Mouse (Mus musculus) liver, embryonic 15.5 days (tissue): ENCODE measurements at regions not wholly inside any gene's neighbourhood (a gene's known extent, or its start where the extent isn't known, plus 50 kb on each side); places are given as distances from the start of the nearest gene placed in this dataset.

Experiments used
- ATAC-seq: fragments of 200-750 bp; cut with Nextera tagmentation; 2 replicates; pipeline ENCODE4 v1.8.0; 2017; ENCODE audit warnings: moderate number of reproducible peaks, mild to moderate bottlenecking, moderate library complexity; ENCODE audit not compliant: insufficient read depth
- H3K27ac ChIP-seq: fragments of 300-500 bp; sonication (generic); replicated peaks from 2 replicates; pipeline ENCODE4 v1.5.1; 2015; ENCODE audit warnings: mild to moderate bottlenecking, inconsistent platforms
- H3K27me3 ChIP-seq: fragments of 300-500 bp; sonication (generic); 2 replicates; pipeline ENCODE4 v1.6.1; 2015; ENCODE audit warnings: mild to moderate bottlenecking, inconsistent platforms
- H3K36me3 ChIP-seq: fragments of 300-500 bp; sonication (generic); replicated peaks from 2 replicates; pipeline ENCODE4 v1.6.1; 2015; ENCODE audit warnings: moderate library complexity, mild to moderate bottlenecking, inconsistent platforms
- H3K4me1 ChIP-seq: fragments of 300-500 bp; sonication (generic); replicated peaks from 2 replicates; pipeline ENCODE4 v1.6.1; 2015; ENCODE audit warnings: inconsistent platforms
- H3K4me2 ChIP-seq: fragments of 300-500 bp; sonication (generic); 2 replicates; pipeline ENCODE4 v1.6.1; 2015; ENCODE audit warnings: moderate library complexity, mild to moderate bottlenecking, inconsistent platforms
- H3K4me3 ChIP-seq: fragments of 300-500 bp; sonication (generic); replicated peaks from 2 replicates; pipeline ENCODE4 v1.5.1; 2015; ENCODE audit warnings: mild to moderate bottlenecking, inconsistent platforms
- H3K9ac ChIP-seq: fragments of 300-500 bp; sonication (generic); 2 replicates; pipeline ENCODE4 v1.6.1; 2015; ENCODE audit warnings: moderate library complexity, mild to moderate bottlenecking, inconsistent platforms
- H3K9me3 ChIP-seq: fragments of 300-500 bp; sonication (generic); replicated peaks from 2 replicates; pipeline ENCODE4 v1.6.1; 2016; ENCODE audit warnings: inconsistent platforms
- WGBS: fragments of 180-500 bp; shearing (Covaris S2); methylation state at CpG from one replicate; pipeline ENCODE4 v1.1.7; 2015; ENCODE audit warnings: mixed read lengths; ENCODE audit not compliant: insufficient replicate concordance; 5-methylcytosine and 5-hydroxymethylcytosine counted together

- ATAC-seq: no peak
- Histone ChIP-seq H3K27me3 (no peaks in the 10 kb centered on the region), H3K36me3 (no peaks in the 10 kb centered on the region), H3K4me1 (no peaks in the 10 kb centered on the region), H3K9me3 (no peaks in the 10 kb centered on the region), H3K27ac (no peak overlapping the region), H3K4me3 (no peak overlapping the region), H3K9ac (no peak overlapping the region), H3K4me2 (no peak overlapping the region)
- WGBS: 45% methylated on average over 7 of the region's 7 CpGs
These were observed 218.7 kb downstream of the Phlda1 start for GRCm38 (mm10) chr10:111724574-111725414.

GRCm38 (mm10) chr10:111736026-111736425 is 229.9 kb downstream of the Phlda1 start:
- Histone ChIP-seq H3K4me2 (no peak overlapping the region), H3K27me3 (no peaks in the 10 kb centered on the region), H3K9me3 (no peaks in the 10 kb centered on the region), H3K4me3 (no peak overlapping the region), H3K27ac (no peak overlapping the region), H3K36me3 (no peaks in the 10 kb centered on the region), H3K4me1 (no peaks in the 10 kb centered on the region), H3K9ac (no peak overlapping the region)
- no peak for ATAC-seq
- 68% methylated on average over 3 of the region's 3 CpGs for WGBS

- Histone ChIP-seq H3K4me3 (no peak overlapping the region), H3K4me1 (no peaks in the 10 kb centered on the region), H3K9ac (no peak overlapping the region), H3K36me3 (no peaks in the 10 kb centered on the region), H3K4me2 (no peak overlapping the region), H3K27me3 (no peaks in the 10 kb centered on the region), H3K27ac (no peak overlapping the region), H3K9me3 (no peaks in the 10 kb centered on the region)
- no peak for ATAC-seq
- WGBS: 46% methylated on average over 5 of the region's 5 CpGs
These were observed 232.9 kb upstream of the Krr1 start for GRCm38 (mm10) chr10:111739471-111740138.

- H3K36me3 ChIP-seq: no peaks in the 10 kb centered on the region
- H3K4me3 ChIP-seq: no peak overlapping the region
- no peak overlapping the region for H3K9ac ChIP-seq
- ATAC-seq: no peak
- 42% methylated on average over 9 of the region's 9 CpGs for WGBS
- H3K27me3 ChIP-seq: no peaks in the 10 kb centered on the region
- H3K27ac ChIP-seq: no peak overlapping the region
- no peaks in the 10 kb centered on the region for H3K9me3 ChIP-seq
- H3K4me1 ChIP-seq: no peaks in the 10 kb centered on the region
- H3K4me2 ChIP-seq: no peak overlapping the region
These were observed 231.7 kb upstream of the Krr1 start for GRCm38 (mm10) chr10:111740586-111741265.

GRCm38 (mm10) chr10:111741301-111741945 is 231.0 kb upstream of the Krr1 start:
- ATAC-seq: no peak
- Histone ChIP-seq H3K27me3 (no peaks in the 10 kb centered on the region), H3K9me3 (no peaks in the 10 kb centered on the region), H3K4me1 (no peaks in the 10 kb centered on the region; the same call in 1 of the 2 replicates), H3K4me2 (no peak overlapping the region), H3K9ac (no peak overlapping the region), H3K27ac (no peak overlapping the region), H3K36me3 (no peaks in the 10 kb centered on the region), H3K4me3 (no peak overlapping the region)
- 61% methylated on average over 5 of the region's 5 CpGs for WGBS

GRCm38 (mm10) chr10:111743291-111743690 is 229.2 kb upstream of the Krr1 start:
- ATAC-seq: no peak
- Histone ChIP-seq H3K36me3 (no peaks in the 10 kb centered on the region), H3K9ac (no peak overlapping the region), H3K4me1 (no peaks in the 10 kb centered on the region; the same call in 1 of the 2 replicates), H3K27ac (no peak overlapping the region), H3K4me3 (no peak overlapping the region), H3K4me2 (no peak overlapping the region), H3K9me3 (no peaks in the 10 kb centered on the region), H3K27me3 (no peaks in the 10 kb centered on the region)
- 73% methylated on average over 9 of the region's 9 CpGs for WGBS

GRCm38 (mm10) chr10:111745116-111745515 is 227.3 kb upstream of the Krr1 start:
- Histone ChIP-seq H3K9me3 (no peaks in the 10 kb centered on the region), H3K9ac (no peak overlapping the region), H3K4me3 (no peak overlapping the region), H3K4me1 (no peaks in the 10 kb centered on the region; the same call in 1 of the 2 replicates), H3K4me2 (no peak overlapping the region), H3K36me3 (no peaks in the 10 kb centered on the region), H3K27me3 (no peaks in the 10 kb centered on the region), H3K27ac (no peak overlapping the region)
- ATAC-seq: no peak
- WGBS: 68% methylated on average over 3 of the region's 3 CpGs

- ATAC-seq: no peak
- 33% methylated on average over 12 of the region's 12 CpGs for WGBS
- Histone ChIP-seq H3K27ac (no peak overlapping the region), H3K27me3 (no peaks in the 10 kb centered on the region), H3K4me3 (no peak overlapping the region), H3K9ac (no peak overlapping the region), H3K4me2 (no peak overlapping the region), H3K9me3 (no peaks in the 10 kb centered on the region), H3K4me1 (no peaks in the 10 kb centered on the region; the same call in 1 of the 2 replicates), H3K36me3 (no peaks in the 10 kb centered on the region)
These were observed 226.2 kb upstream of the Krr1 start for GRCm38 (mm10) chr10:111746067-111746878.

GRCm38 (mm10) chr10:111746879-111747477 is 225.5 kb upstream of the Krr1 start:
- Histone ChIP-seq H3K9ac (no peak overlapping the region), H3K4me3 (no peak overlapping the region), H3K4me1 (no peaks in the 10 kb centered on the region; the same call in 1 of the 2 replicates), H3K27ac (no peak overlapping the region), H3K27me3 (no peaks in the 10 kb centered on the region), H3K9me3 (no peaks in the 10 kb centered on the region), H3K36me3 (no peaks in the 10 kb centered on the region), H3K4me2 (no peak overlapping the region)
- ATAC-seq: no peak
- WGBS: 54% methylated on average over 6 of the region's 6 CpGs

GRCm38 (mm10) chr10:111748482-111748881 is 224.0 kb upstream of the Krr1 start:
- ATAC-seq: no peak
- no peaks in the 10 kb centered on the region for H3K36me3 ChIP-seq
- no peaks in the 10 kb centered on the region for H3K27me3 ChIP-seq
- H3K4me1 ChIP-seq: no peaks in the 10 kb centered on the region; the same call in 1 of the 2 replicates
- H3K9ac ChIP-seq: no peak overlapping the region
- H3K27ac ChIP-seq: no peak overlapping the region
- H3K4me2 ChIP-seq: no peak overlapping the region
- no peak overlapping the region for H3K4me3 ChIP-seq
- H3K9me3 ChIP-seq: no peaks in the 10 kb centered on the region
- 53% methylated on average over 3 of the region's 3 CpGs for WGBS
